Mouse (Mus musculus): Measurements from ENCODE around the gene Smap1.

Smap1 gene

DNA sequence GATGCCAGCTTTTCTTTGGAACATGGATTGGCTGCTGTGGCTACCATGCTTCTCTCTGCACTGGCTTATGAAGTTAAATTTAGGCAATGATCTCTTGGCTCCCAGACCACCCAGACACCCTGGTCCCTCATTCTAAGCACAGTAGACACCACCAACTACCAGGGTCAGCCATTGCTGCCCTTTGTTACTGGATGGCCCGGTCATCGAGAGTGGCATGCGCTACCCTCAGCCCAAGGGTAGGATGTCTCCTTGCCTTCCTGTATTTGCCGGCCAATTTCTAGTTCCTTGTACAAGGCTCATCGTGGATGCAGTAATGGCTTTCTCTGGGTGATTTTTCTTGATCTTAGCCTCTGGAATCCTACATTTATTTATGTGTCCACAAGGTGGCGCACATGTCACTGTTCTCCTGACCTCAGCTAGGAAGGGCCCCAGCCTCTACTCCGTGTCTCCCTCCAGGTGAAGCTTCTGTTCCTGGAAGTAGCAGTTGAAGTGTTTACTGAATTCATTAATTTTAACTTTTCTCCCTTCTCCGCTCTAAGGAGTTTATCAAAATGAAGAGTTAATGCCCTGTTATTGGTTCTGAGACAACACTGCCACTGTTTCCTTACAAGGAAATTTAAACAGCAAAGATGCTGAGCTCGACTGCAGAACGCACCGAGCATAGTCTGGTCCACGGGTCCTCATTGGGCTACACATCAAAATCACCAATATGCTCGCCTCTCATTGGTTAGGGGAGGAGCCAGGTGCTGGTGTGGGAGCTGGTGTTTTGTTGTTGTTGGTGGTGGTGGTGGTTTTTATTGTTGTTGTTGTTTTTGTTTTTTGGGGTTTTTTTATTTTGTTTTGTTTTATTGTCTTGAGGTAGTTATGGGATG, 95.0 kb downstream of the Smap1 start:
- DNase-seq: peak; percentile 44

- DNase-seq: no peak
Observed at GRCm38 (mm10) chr1:23821615-23822014, 100.5 kb downstream of the Smap1 start.

GRCm38 (mm10) chr1:23798306-23798705, 123.8 kb downstream of the Smap1 start:
- no peak for DNase-seq
